Mouse (Mus musculus): ENCODE results near the gene Mcoln3. TPM values are rescaled to one million over a fixed set of nuclear protein-coding genes. Genes with fewer than 3 reads are reported as not detected.

Mcoln3 gene
- polyA plus RNA-seq, 1 experiment from 2014 or later, result 3.6 TPM

DNA sequence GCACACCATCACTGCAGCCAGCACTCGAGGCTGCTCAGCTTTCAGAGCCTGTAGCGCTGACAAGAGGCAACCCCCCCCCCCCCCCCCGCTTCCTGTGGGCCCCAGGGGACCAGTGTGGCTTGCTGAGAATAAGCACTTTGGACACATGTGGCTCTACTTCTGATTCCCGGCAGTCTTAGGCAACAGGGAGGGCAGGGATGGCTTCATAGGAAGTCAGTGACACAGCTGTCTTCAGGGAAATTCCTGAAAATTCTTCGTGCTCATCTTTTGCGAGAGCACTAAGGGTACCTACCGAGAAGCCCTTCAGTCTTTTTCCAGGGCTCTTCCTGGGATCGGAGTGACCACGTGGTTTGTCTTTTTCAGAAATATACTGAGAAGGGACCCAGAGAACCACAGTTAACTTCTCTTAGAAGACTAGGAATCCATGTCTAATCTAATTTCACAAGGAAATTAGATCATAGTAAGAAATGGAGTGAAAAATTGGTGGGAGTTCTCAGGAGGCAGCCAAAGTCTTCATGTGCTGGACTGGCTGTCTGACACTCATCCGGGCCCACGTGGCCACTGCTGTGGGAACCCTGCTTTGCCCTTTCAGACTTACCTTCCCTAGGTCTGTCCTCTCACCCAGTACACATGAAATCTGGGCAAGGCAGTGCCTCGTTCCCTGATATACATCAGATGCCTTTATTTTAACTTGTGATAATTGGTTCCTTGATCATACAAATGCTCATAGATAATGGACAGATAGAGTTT lies 36.8 kb downstream of the Mcoln3 start:
- DNase-seq (ENCODE audit: low spot score, missing footprints), result no peak

DNA sequence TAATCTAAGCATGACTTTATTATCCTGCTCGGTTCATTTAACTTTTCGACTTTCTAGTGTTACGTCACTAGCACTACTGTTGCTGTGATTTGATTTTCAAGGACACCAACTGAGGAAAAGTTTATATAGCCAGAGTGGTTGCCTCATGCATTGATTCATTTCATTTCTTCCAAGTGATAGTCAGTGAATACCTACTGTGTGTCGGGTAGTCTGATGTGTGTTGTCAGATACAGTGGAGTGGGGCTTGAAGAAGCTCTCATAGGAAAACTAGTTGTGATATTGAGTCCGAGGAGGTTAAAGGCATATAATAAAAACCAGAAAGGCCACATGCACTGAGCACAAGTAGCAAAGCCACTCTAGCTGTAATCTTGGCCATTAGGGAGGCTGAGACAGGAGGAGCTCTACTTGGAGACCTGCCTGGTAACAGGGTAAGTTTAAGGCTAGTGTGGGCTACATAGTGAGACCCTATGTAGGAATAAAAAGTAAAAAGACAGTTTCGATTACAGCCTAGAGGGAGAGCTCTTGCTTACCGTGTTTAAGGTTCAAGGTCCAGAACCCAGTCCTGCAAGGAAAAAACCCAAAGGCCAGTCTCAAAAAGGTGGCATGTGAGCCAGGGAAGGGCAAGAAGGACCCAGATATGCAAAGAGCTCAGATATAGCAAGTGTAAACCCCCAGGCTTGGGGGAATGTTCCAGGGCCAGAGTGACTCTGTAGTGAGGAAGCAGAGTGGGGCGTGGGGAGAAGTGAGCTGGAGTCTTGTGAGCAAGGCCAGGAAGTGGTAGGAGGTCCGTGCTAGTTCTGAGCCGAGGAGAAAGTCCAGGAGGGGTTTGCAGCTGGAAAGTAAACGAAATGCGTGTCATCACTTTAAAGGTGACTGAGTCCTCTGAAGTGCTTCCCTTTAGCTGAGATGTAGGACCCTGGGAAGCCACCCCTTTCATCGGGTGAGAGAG lies 38.7 kb downstream of the Mcoln3 start:
- DNase-seq (ENCODE audit: low spot score, missing footprints) (no peak), ATAC-seq (ENCODE audit: low FRiP score) (no peak)
- 82% methylated on average over 13 of the region's 13 CpGs for WGBS
- Histone ChIP-seq H3K27me3 (ENCODE audit: control insufficient read depth, insufficient read depth, low read length) (peaks cover 2% of the 10 kb centered on the region; the same call in 1 of the 2 replicates), H3K9me3 (ENCODE audit: control insufficient read depth, low read length) (no peaks in the 10 kb centered on the region), H3K36me3 (ENCODE audit: control insufficient read depth, insufficient read depth, low read length) (no peaks in the 10 kb centered on the region), H3K9ac (ENCODE audit: low read length) (no peak overlapping the region), H3K27ac (ENCODE audit: low read depth, low read length) (no peak overlapping the region), H3K4me3 (ENCODE audit: low read depth, low read length) (no peak overlapping the region), H3K4me2 (no peak overlapping the region), H3K4me1 (ENCODE audit: control insufficient read depth, insufficient read depth, low read length) (no peaks in the 10 kb centered on the region)

More for the DNA sequence above, 36.8 kb downstream of the Mcoln3 start:
- 40% methylated on average over 12 of the region's 12 CpGs for WGBS
- Histone ChIP-seq H3K4me2 (no peak overlapping the region), H3K36me3 (ENCODE audit: control insufficient read depth, insufficient read depth, low read length) (no peaks in the 10 kb centered on the region), H3K4me3 (ENCODE audit: low read depth, low read length) (no peak overlapping the region), H3K27ac (ENCODE audit: low read depth, low read length) (no peak overlapping the region), H3K4me1 (ENCODE audit: control insufficient read depth, insufficient read depth, low read length) (peaks cover 6% of the 10 kb centered on the region; the same call in 1 of the 2 replicates), H3K9me3 (ENCODE audit: control insufficient read depth, low read length) (no peaks in the 10 kb centered on the region), H3K9ac (ENCODE audit: low read length) (no peak overlapping the region), H3K27me3 (ENCODE audit: control insufficient read depth, insufficient read depth, low read length) (peaks cover 10% of the 10 kb centered on the region)
- peak; percentile 61; the same call in 1 of the 2 replicates for ATAC-seq (ENCODE audit: low FRiP score)

DNA sequence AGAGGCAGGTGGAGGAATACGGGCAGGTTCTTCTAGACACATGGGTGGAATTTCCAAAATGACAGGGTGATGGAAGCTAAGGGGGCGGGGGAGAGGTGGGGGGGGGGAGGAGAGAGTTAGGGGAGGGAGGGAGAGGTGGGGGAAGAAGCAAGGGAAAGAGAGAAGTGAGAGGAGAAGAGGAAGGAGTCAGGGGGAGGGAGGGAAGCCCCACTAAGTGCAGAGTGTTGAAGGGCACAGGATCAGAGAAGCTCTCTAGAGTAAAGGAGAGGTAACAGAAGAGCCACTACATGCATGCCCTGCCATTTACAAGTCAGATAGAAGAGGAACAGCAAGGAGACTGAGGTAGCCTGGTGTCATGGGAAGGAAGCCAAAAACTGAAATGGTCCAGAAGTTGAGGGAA lies 39.6 kb downstream of the Mcoln3 start:
- Histone ChIP-seq H3K27ac (ENCODE audit: low read depth, low read length) (no peak overlapping the region), H3K36me3 (ENCODE audit: control insufficient read depth, insufficient read depth, low read length) (no peaks in the 10 kb centered on the region), H3K4me2 (no peak overlapping the region), H3K9me3 (ENCODE audit: control insufficient read depth, low read length) (no peaks in the 10 kb centered on the region), H3K4me3 (ENCODE audit: low read depth, low read length) (no peak overlapping the region), H3K4me1 (ENCODE audit: control insufficient read depth, insufficient read depth, low read length) (no peaks in the 10 kb centered on the region), H3K27me3 (ENCODE audit: control insufficient read depth, insufficient read depth, low read length) (0 out of 2 replicates have a peak, but pooled peaks cover 2% of the 10 kb centered on the region), H3K9ac (ENCODE audit: low read length) (no peak overlapping the region)
- WGBS, result 86% methylated on average over 2 of the region's 2 CpGs
- ATAC-seq (ENCODE audit: low FRiP score), result no peak
- no peak for DNase-seq (ENCODE audit: low spot score, missing footprints)

DNA sequence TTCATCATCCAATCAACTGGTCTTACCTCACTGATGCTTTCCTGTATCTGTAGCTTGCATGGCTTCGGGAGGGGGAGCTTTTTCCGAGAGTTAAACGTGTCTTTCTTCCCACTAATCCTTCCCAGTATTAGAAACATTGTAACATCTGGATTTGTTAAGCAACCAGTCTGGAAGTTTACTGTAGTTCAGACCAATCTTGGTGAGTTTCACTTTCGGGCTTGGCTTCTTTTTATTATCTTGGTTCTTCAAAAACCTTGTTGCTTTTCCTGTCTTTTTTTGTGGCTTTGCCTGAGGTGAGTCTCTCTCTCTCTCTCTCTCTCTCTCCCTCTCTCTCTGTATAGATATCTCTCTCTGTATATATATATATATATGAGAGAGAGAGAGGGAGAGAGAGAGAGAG lies 40.8 kb downstream of the Mcoln3 start:
- no peak overlapping the region for H3K9ac ChIP-seq (ENCODE audit: low read length)
- H3K27ac ChIP-seq (ENCODE audit: low read depth, low read length), result no peak overlapping the region
- DNase-seq (ENCODE audit: low spot score, missing footprints) (no peak), ATAC-seq (ENCODE audit: low FRiP score) (no peak)
- H3K4me1 ChIP-seq (ENCODE audit: control insufficient read depth, insufficient read depth, low read length), result no peaks in the 10 kb centered on the region
- no peaks in the 10 kb centered on the region for H3K27me3 ChIP-seq (ENCODE audit: control insufficient read depth, insufficient read depth, low read length)
- no peak overlapping the region for H3K4me3 ChIP-seq (ENCODE audit: low read depth, low read length)
- H3K9me3 ChIP-seq (ENCODE audit: control insufficient read depth, low read length), result no peaks in the 10 kb centered on the region
- no peak overlapping the region for H3K4me2 ChIP-seq
- H3K36me3 ChIP-seq (ENCODE audit: control insufficient read depth, insufficient read depth, low read length), result no peaks in the 10 kb centered on the region
- WGBS, result 76% methylated on average over 4 of the region's 4 CpGs

DNA sequence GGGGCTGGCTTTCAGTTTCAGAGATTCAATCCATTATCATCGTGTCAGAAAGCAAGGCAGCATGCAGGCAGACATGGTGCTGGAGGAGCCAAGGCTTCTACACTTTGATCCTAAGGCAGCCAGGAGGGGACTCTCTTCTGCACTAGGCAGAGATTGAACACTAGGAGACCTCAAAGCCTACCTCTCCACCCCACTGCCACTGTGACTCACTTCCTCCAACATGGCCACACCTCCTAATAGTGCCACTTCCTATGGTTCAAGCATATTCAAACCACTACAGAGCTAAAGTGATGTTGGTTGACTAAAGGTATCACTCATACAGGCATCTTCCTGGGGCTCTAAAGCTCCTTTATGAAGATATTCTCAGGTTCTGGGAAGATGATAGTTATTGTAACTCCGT lies 42.1 kb downstream of the Mcoln3 start:
- no peaks in the 10 kb centered on the region for H3K4me1 ChIP-seq (ENCODE audit: control insufficient read depth, insufficient read depth, low read length)
- no peak overlapping the region for H3K9ac ChIP-seq (ENCODE audit: low read length)
- H3K4me2 ChIP-seq, result no peak overlapping the region
- ATAC-seq (ENCODE audit: low FRiP score) (no peak), DNase-seq (ENCODE audit: low spot score, missing footprints) (no peak)
- H3K9me3 ChIP-seq (ENCODE audit: control insufficient read depth, low read length), result no peaks in the 10 kb centered on the region
- H3K4me3 ChIP-seq (ENCODE audit: low read depth, low read length), result no peak overlapping the region
- no peaks in the 10 kb centered on the region for H3K27me3 ChIP-seq (ENCODE audit: control insufficient read depth, insufficient read depth, low read length)
- H3K36me3 ChIP-seq (ENCODE audit: control insufficient read depth, insufficient read depth, low read length), result no peaks in the 10 kb centered on the region
- no peak overlapping the region for H3K27ac ChIP-seq (ENCODE audit: low read depth, low read length)
- WGBS, result 83% methylated on average over 2 of the region's 2 CpGs

DNA sequence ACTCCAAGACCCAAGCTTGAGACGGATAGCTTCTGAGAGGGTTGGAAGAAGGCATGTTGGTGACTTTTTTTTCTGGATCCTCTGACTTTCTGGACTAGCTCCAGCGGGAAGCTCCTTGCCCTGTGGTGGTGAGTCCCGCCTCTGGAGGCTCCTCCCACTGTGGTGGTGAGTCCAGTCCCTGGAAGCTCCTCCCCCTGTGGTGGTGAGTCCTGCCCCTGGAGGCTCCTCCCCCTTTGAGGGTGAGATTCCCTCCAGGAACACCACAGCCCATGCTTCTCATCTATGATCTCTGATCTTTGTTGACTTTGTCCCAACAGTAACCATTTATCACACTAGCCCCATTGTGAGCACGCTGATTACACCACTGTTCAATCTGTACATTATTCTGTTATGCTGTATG lies 44.9 kb downstream of the Mcoln3 start:
- H3K36me3 ChIP-seq (ENCODE audit: control insufficient read depth, insufficient read depth, low read length), result no peaks in the 10 kb centered on the region
- H3K27me3 ChIP-seq (ENCODE audit: control insufficient read depth, insufficient read depth, low read length), result no peaks in the 10 kb centered on the region
- H3K4me2 ChIP-seq, result no peak overlapping the region
- H3K4me3 ChIP-seq (ENCODE audit: low read depth, low read length), result no peak overlapping the region
- H3K9ac ChIP-seq (ENCODE audit: low read length), result no peak overlapping the region
- no peaks in the 10 kb centered on the region for H3K9me3 ChIP-seq (ENCODE audit: control insufficient read depth, low read length)
- DNase-seq (ENCODE audit: low spot score, missing footprints) (no peak), ATAC-seq (ENCODE audit: low FRiP score) (no peak; the same call in 1 of the 2 replicates)
- WGBS, result 90% methylated on average over 4 of the region's 4 CpGs
- H3K4me1 ChIP-seq (ENCODE audit: control insufficient read depth, insufficient read depth, low read length), result no peaks in the 10 kb centered on the region
- no peak overlapping the region for H3K27ac ChIP-seq (ENCODE audit: low read depth, low read length)

DNA sequence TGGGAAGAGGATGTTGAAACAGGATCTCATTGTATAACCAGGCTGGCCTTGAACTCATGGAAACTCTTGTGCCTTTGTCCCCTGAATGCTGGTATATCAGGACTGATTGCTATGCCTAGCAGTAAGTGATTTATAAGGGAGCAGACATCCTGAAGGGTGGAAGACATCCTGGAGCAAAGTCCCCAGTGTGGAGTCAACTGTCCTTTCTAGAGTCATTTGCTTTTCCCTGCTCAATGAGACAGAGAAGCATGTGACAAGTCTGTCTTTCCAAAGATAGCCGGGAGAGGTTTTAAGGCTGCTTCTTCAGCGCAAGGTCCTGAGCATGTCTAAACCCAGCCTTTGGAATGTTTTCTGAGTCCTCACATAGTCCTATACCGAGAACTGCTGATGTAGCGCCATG lies 52.1 kb downstream of the Mcoln3 start:
- no peaks in the 10 kb centered on the region for H3K4me1 ChIP-seq (ENCODE audit: control insufficient read depth, insufficient read depth, low read length)
- H3K9me3 ChIP-seq (ENCODE audit: control insufficient read depth, low read length), result no peaks in the 10 kb centered on the region
- ATAC-seq (ENCODE audit: low FRiP score) (no peak), DNase-seq (ENCODE audit: low spot score, missing footprints) (no peak)
- H3K9ac ChIP-seq (ENCODE audit: low read length), result no peak overlapping the region
- no peaks in the 10 kb centered on the region for H3K36me3 ChIP-seq (ENCODE audit: control insufficient read depth, insufficient read depth, low read length)
- 86% methylated on average over 4 of the region's 4 CpGs for WGBS
- H3K4me2 ChIP-seq, result no peak overlapping the region
- H3K27me3 ChIP-seq (ENCODE audit: control insufficient read depth, insufficient read depth, low read length), result no peaks in the 10 kb centered on the region
- H3K27ac ChIP-seq (ENCODE audit: low read depth, low read length), result no peak overlapping the region
- no peak overlapping the region for H3K4me3 ChIP-seq (ENCODE audit: low read depth, low read length)

DNA sequence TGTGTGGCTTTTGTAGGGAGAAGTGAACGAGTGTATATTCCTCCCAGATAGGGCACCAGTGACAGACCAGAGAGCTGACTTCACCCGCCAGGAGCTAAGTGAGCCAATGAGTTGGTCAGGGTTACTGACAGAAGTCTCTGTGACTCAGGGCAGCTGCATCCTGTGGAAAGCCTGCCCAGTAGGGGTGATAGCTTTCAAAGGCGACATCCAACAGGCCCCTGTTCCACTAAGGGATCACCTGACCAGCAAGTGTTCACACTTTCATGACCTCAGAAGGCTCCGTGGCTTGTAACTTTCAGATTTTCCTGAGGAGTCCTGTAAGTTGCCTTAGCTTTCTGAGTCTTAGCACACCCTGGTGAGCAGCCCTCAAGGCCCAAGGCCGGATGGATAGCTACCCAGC lies 55.8 kb downstream of the Mcoln3 start:
- 77% methylated on average over 5 of the region's 5 CpGs for WGBS
- Histone ChIP-seq H3K4me2 (no peak overlapping the region), H3K4me1 (ENCODE audit: control insufficient read depth, insufficient read depth, low read length) (no peaks in the 10 kb centered on the region), H3K9ac (ENCODE audit: low read length) (no peak overlapping the region), H3K27ac (ENCODE audit: low read depth, low read length) (no peak overlapping the region), H3K36me3 (ENCODE audit: control insufficient read depth, insufficient read depth, low read length) (no peaks in the 10 kb centered on the region), H3K9me3 (ENCODE audit: control insufficient read depth, low read length) (no peaks in the 10 kb centered on the region), H3K27me3 (ENCODE audit: control insufficient read depth, insufficient read depth, low read length) (no peaks in the 10 kb centered on the region), H3K4me3 (ENCODE audit: low read depth, low read length) (no peak overlapping the region)
- DNase-seq (ENCODE audit: low spot score, missing footprints), result no peak
- no peak for ATAC-seq (ENCODE audit: low FRiP score)

DNA sequence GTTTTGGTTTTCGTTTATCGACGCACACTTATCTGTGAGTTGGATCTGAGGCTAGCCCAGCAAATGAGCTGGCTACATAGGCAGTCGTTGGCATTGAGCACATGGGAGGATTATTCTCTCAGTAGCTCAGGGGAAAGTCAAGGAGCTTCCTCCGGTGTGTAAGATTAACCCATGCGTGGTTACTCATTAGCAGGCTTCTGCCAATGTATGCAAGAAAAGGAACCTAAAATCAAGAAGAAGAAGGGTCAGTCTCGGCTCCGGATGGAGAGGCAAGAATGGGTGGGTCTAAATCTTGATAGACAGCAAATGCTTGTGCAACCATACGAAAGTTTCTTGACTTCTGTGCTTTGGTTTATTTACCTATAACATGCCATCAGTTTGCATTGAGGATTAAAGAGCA lies 57.0 kb downstream of the Mcoln3 start:
- ATAC-seq (ENCODE audit: low FRiP score) (no peak), DNase-seq (ENCODE audit: low spot score, missing footprints) (no peak)
- no peak overlapping the region for H3K4me3 ChIP-seq (ENCODE audit: low read depth, low read length)
- H3K36me3 ChIP-seq (ENCODE audit: control insufficient read depth, insufficient read depth, low read length), result no peaks in the 10 kb centered on the region
- H3K4me1 ChIP-seq (ENCODE audit: control insufficient read depth, insufficient read depth, low read length), result no peaks in the 10 kb centered on the region
- H3K4me2 ChIP-seq, result no peak overlapping the region
- no peak overlapping the region for H3K27ac ChIP-seq (ENCODE audit: low read depth, low read length)
- H3K27me3 ChIP-seq (ENCODE audit: control insufficient read depth, insufficient read depth, low read length), result no peaks in the 10 kb centered on the region
- H3K9me3 ChIP-seq (ENCODE audit: control insufficient read depth, low read length), result no peaks in the 10 kb centered on the region
- no peak overlapping the region for H3K9ac ChIP-seq (ENCODE audit: low read length)
- WGBS, result 90% methylated on average over 9 of the region's 9 CpGs
